Mouse (Mus musculus) liver, adult 2 months (tissue): ENCODE data around the gene Nrp2. TPM values are rescaled to one million over a fixed set of nuclear protein-coding genes. Genes with fewer than 3 reads are reported as not detected.

ENCODE experiments used
- DNase-seq: peaks from one replicate; pipeline ENCODE4 v3.0.0-alpha.2; 2011; ENCODE audit warnings: low read depth, low spot score; ENCODE audit errors: extremely low read depth
- H3K27ac ChIP-seq: fragments of 200-500 bp; replicated peaks from 2 replicates; pipeline ENCODE4 v1.5.1; 2012; ENCODE audit warnings: low read depth, mild to moderate bottlenecking, control low read depth, inconsistent platforms, low read length; ENCODE audit not compliant: insufficient read depth
- H3K27me3 ChIP-seq: fragments of 200-500 bp; 2 replicates; pipeline ENCODE4 v1.6.1; 2012; ENCODE audit warnings: mild to moderate bottlenecking, moderate library complexity, low read length, inconsistent platforms; ENCODE audit not compliant: control insufficient read depth, insufficient read depth
- H3K36me3 ChIP-seq: fragments of 200-500 bp; 2 replicates; pipeline ENCODE4 v1.6.1; 2012; ENCODE audit warnings: low read length, inconsistent platforms; ENCODE audit not compliant: control insufficient read depth, insufficient read depth
- H3K4me1 ChIP-seq: fragments of 200-500 bp; 2 replicates; pipeline ENCODE4 v1.6.1; 2011; ENCODE audit warnings: low read length; ENCODE audit not compliant: control insufficient read depth, insufficient read depth
- H3K4me3 ChIP-seq: fragments of 200-500 bp; 2 replicates; pipeline ENCODE4 v1.5.1; 2011; ENCODE audit warnings: low read depth, mild to moderate bottlenecking, control low read depth, low read length, moderate library complexity; ENCODE audit not compliant: insufficient read depth
- H3K79me2 ChIP-seq: fragments of 200-500 bp; 2 replicates; pipeline ENCODE4 v1.6.1; 2012; ENCODE audit warnings: inconsistent platforms, mild to moderate bottlenecking, low read length, moderate library complexity; ENCODE audit not compliant: control insufficient read depth, insufficient read depth
- H3K9ac ChIP-seq: fragments of 200-500 bp; 2 replicates; pipeline ENCODE4 v1.6.1; 2012; ENCODE audit warnings: low read depth, mild to moderate bottlenecking, control low read depth, inconsistent platforms, low read length
- CTCF ChIP-seq: fragments of 200-500 bp; IDR thresholded peaks from 2 replicates; pipeline ENCODE4 v1.5.1; 2011; ENCODE audit warnings: low read depth, low read length, control low read depth
- POLR2A ChIP-seq: fragments of 200-500 bp; IDR thresholded peaks from 2 replicates; pipeline ENCODE4 v1.6.1; 2011; ENCODE audit warnings: low read length, control low read depth; ENCODE audit not compliant: insufficient read depth; ENCODE audit errors: extremely low read depth
- WGBS: fragments of 180-500 bp; shearing (Covaris S2); methylation state at CpG from one replicate; pipeline ENCODE4 v1.1.7; 2018; 5-methylcytosine and 5-hydroxymethylcytosine counted together
- polyA plus RNA-seq: library from polyadenylated mRNA; depleted of rRNA; stranded (reverse); fragments of >200 nt; gene quantifications from 2 replicates; pipeline ENCODE4 v1.2.3, GENCODE M21; 2012
- total RNA-seq: library from RNA; depleted of rRNA; stranded (reverse); fragments of >200 nt; gene quantifications from 2 replicates; pipeline ENCODE4 v1.2.3, GENCODE M21; 2014

The Nrp2 gene
- total and polyA plus RNA-seq, 2 experiments = 3.2 to 11.4 TPM

- no peak for TF ChIP-seq POLR2A
- TF ChIP-seq CTCF = no peak
- WGBS = 65% methylated on average over 1 of the region's 1 CpGs
- Histone ChIP-seq H3K27ac (no peak overlapping the region), H3K4me3 (no peak overlapping the region), H3K9ac (no peak overlapping the region), H3K79me2 (no peaks in the 10 kb centered on the region), H3K27me3 (no peaks in the 10 kb centered on the region), H3K36me3 (no peaks in the 10 kb centered on the region), H3K4me1 (peaks cover 9% of the 10 kb centered on the region)
- no peak for DNase-seq
Observed at GRCm38 (mm10) chr1:62813938-62814337, 110.9 kb downstream of the Nrp2 start.

DNA sequence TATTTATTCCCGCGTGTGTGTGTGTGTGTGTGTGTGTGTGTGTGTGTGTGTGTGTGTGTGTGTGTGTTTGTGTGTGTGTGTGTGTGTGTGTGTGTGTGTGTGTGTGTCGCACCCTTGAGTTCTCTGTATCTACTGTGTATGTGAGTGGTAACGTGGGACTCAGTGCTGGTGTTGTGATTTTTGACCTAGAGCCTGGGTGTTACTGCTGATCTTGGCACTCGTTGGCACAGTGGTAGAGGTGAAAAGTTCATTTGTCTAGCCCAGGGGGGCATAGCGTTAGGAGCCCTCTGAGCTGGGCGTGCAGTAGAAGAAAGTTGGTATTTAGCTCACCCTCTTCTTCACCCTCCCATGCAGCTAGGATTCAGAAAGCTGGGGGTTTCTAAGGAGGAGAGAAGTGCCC lies 114.5 kb downstream of the Nrp2 start:
- no peak overlapping the region for H3K4me3 ChIP-seq
- WGBS = 49% methylated on average over 7 of the region's 7 CpGs

GRCm38 (mm10) chr1:62820170-62820569 lies 117.1 kb downstream of the Nrp2 start:
- no peaks in the 10 kb centered on the region for H3K79me2 ChIP-seq
- H3K27ac ChIP-seq = no peak overlapping the region
- WGBS = 88% methylated on average over 3 of the region's 3 CpGs
- peaks cover 4% of the 10 kb centered on the region for H3K4me1 ChIP-seq
- TF ChIP-seq POLR2A (no peak), CTCF (peak; percentile 66)
- H3K9ac ChIP-seq = no peak overlapping the region
- H3K4me3 ChIP-seq = no peak overlapping the region
- peak; percentile 32 for DNase-seq
- no peaks in the 10 kb centered on the region for H3K36me3 ChIP-seq
- H3K27me3 ChIP-seq = no peaks in the 10 kb centered on the region

More for the DNA sequence above, 114.5 kb downstream of the Nrp2 start:
- Histone ChIP-seq H3K27ac (no peak overlapping the region), H3K9ac (no peak overlapping the region), H3K36me3 (no peaks in the 10 kb centered on the region), H3K27me3 (no peaks in the 10 kb centered on the region), H3K4me1 (no peaks in the 10 kb centered on the region), H3K79me2 (no peaks in the 10 kb centered on the region)
- DNase-seq = peak; percentile 67
- no peak for TF ChIP-seq POLR2A
- no peak for TF ChIP-seq CTCF

DNA sequence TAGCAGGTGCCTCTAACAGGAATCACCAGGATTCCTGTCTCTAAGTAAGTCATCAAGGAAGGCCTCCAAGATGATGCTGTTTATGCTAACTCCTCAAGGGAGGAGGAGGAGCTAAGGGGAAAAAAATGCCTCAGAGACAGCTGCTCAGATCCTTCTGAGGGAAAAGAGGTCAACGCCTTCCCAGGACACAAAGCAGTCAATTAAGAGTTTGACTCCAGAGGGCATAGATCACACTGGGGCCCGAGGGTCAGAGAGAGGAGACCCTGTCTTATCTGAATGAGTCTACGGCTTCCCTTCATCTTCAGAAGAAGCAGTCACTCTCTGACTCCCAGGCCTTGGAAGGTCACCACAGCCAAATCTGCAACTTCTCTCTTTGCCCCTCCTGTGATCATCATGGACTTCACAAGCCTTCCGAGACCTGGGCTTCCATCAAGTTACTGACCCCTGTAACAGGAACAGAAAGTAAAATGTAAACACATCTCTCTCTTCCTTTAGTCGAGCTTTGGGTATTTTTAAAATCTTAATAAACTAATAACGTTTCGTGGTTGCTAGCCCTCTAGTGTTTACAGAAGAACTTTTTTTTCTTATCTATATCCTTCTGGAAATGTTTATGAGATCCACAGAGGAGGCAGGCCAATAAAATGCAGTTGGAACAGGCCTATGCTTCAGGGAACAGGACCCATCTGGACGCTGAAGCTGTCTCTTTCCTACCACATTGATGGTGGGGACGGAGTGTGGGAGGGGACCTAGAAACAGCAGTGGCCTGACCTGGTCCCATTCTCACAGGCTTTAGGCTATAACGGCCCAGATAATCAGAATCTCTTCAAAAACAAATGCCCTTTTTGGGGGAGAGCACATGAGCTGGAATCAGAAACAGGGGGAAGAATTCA lies 118.7 kb downstream of the Nrp2 start:
- TF ChIP-seq CTCF (no peak), POLR2A (no peak)
- no peak overlapping the region for H3K27ac ChIP-seq

GRCm38 (mm10) chr1:62823549-62824195 lies 120.6 kb downstream of the Nrp2 start:
- 17% methylated on average over 6 of the region's 6 CpGs for WGBS
- no peaks in the 10 kb centered on the region for H3K27me3 ChIP-seq
- DNase-seq = peak; percentile 97
- no peaks in the 10 kb centered on the region for H3K36me3 ChIP-seq
- no peak for TF ChIP-seq CTCF
- no peak for TF ChIP-seq POLR2A
- H3K27ac ChIP-seq = peak overlapping the region; percentile 57
- H3K9ac ChIP-seq = no peak overlapping the region
- H3K79me2 ChIP-seq = no peaks in the 10 kb centered on the region
- H3K4me1 ChIP-seq = peaks cover 11% of the 10 kb centered on the region
- no peak overlapping the region for H3K4me3 ChIP-seq

More for the DNA sequence above, 118.7 kb downstream of the Nrp2 start:
- no peaks in the 10 kb centered on the region for H3K36me3 ChIP-seq
- no peaks in the 10 kb centered on the region for H3K27me3 ChIP-seq
- 74% methylated on average over 10 of the region's 10 CpGs for WGBS
- H3K4me3 ChIP-seq = no peak overlapping the region
- H3K79me2 ChIP-seq = no peaks in the 10 kb centered on the region
- DNase-seq = peak; percentile 25
- peaks cover 4% of the 10 kb centered on the region for H3K4me1 ChIP-seq
- H3K9ac ChIP-seq = no peak overlapping the region
